Mouse (Mus musculus) lung, postnatal 0 days (tissue): ENCODE results near the gene Epb41l3. TPM values are rescaled to one million over a fixed set of nuclear protein-coding genes. Genes with fewer than 3 reads are reported as not detected.

Experiments used
- ATAC-seq: fragments of 200-750 bp; cut with Nextera tagmentation; 2 replicates; pipeline ENCODE4 v1.8.0; 2017; ENCODE audit warnings: moderate library complexity
- DNase-seq: peaks from one replicate; pipeline ENCODE4 v3.0.0-alpha.2; 2016; ENCODE audit warnings: low spot score
- H3K27ac ChIP-seq: fragments of 300-500 bp; sonication (generic); 2 replicates; pipeline ENCODE4 v1.5.1; 2014; ENCODE audit warnings: antibody characterized with exemption, mild to moderate bottlenecking, low read length, mixed read lengths
- H3K27me3 ChIP-seq: fragments of 300-500 bp; sonication (generic); replicated peaks from 2 replicates; pipeline ENCODE4 v1.6.1; 2014; ENCODE audit warnings: low read length, mixed read lengths; ENCODE audit not compliant: insufficient read depth
- H3K36me3 ChIP-seq: fragments of 300-500 bp; sonication (generic); 2 replicates; pipeline ENCODE4 v1.6.1; 2014; ENCODE audit warnings: low read length, mixed read lengths; ENCODE audit not compliant: insufficient read depth
- H3K4me1 ChIP-seq: fragments of 300-500 bp; sonication (generic); 2 replicates; pipeline ENCODE4 v1.6.1; 2014; ENCODE audit warnings: antibody characterized with exemption, low read depth, low read length, mixed read lengths; ENCODE audit not compliant: insufficient read depth
- H3K4me2 ChIP-seq: fragments of 300-500 bp; sonication (generic); replicated peaks from 2 replicates; pipeline ENCODE4 v1.6.1; 2014; ENCODE audit warnings: low read depth, mild to moderate bottlenecking, low read length, moderate library complexity, mixed read lengths
- H3K4me3 ChIP-seq: fragments of 300-500 bp; sonication (generic); 2 replicates; pipeline ENCODE4 v1.5.1; 2014; ENCODE audit warnings: low read depth, low read length
- H3K9ac ChIP-seq: fragments of 300-500 bp; sonication (generic); replicated peaks from 2 replicates; pipeline ENCODE4 v1.6.1; 2014; ENCODE audit warnings: low read depth, mild to moderate bottlenecking
- H3K9me3 ChIP-seq: fragments of 300-500 bp; sonication (generic); 2 replicates; pipeline ENCODE4 v1.6.1; 2016; ENCODE audit warnings: low read length, mixed read lengths
- CTCF ChIP-seq: IDR thresholded peaks from 2 replicates; pipeline ENCODE4 v1.5.1; 2016; ENCODE audit warnings: antibody characterized with exemption, mild to moderate bottlenecking
- EP300 ChIP-seq: IDR thresholded peaks from 2 replicates; pipeline ENCODE4 v1.6.1; 2016; ENCODE audit warnings: antibody characterized with exemption, mild to moderate bottlenecking, control low read depth
- WGBS: fragments of 180-500 bp; shearing (Covaris S2); extraction: QIAGEN DNeasy Blood & Tissue Kit; methylation state at CpG from one replicate; pipeline ENCODE4 v1.1.7; 2014; 5-methylcytosine and 5-hydroxymethylcytosine counted together
- polyA plus RNA-seq: library from polyadenylated mRNA; unstranded; fragments of >200 nt; fragmentation: Nextera tagmentation; extraction: Ambion mirVana; gene quantifications from 2 replicates; pipeline ENCODE4 v1.2.1, GENCODE M21; 2015

Gene Epb41l3
- polyA plus RNA-seq, 1 experiment from 2014 or later = 10.0 TPM

- DNase-seq (no peak), ATAC-seq (no peak)
- Histone ChIP-seq H3K36me3 (no peaks in the 10 kb centered on the region), H3K4me1 (no peaks in the 10 kb centered on the region), H3K4me2 (no peak overlapping the region), H3K9me3 (no peaks in the 10 kb centered on the region), H3K4me3 (no peak overlapping the region), H3K27me3 (no peaks in the 10 kb centered on the region), H3K9ac (no peak overlapping the region), H3K27ac (no peak overlapping the region)
- no peak for TF ChIP-seq EP300
- 81% methylated on average over 10 of the region's 10 CpGs for WGBS
Observed at GRCm38 (mm10) chr17:69320496-69320895, 245.0 kb downstream of the Epb41l3 start.

DNA sequence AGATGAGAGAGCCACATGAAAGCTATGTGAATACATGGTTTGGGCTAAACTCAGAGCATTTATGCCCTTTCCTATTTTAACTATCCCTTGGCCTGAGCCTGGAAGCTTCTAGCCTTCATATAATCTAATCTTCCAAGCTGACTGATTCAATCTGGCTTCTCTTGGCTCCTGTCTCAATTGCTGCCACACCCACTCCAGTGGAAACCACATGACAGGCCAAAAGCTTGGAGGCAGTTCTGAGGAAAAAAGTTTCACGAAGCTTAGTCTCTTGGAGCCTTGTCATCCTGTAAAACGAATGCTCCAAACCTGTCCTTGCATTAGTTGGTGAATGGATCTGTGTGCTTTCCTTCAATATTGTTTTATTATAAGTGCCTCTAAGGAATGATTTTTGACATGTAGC lies 247.2 kb downstream of the Epb41l3 start:
- Histone ChIP-seq H3K9ac (no peak overlapping the region), H3K9me3 (no peaks in the 10 kb centered on the region), H3K4me2 (no peak overlapping the region), H3K27ac (no peak overlapping the region), H3K27me3 (no peaks in the 10 kb centered on the region), H3K4me3 (no peak overlapping the region), H3K4me1 (no peaks in the 10 kb centered on the region), H3K36me3 (no peaks in the 10 kb centered on the region)
- ATAC-seq (no peak), DNase-seq (no peak)
- 88% methylated on average over 2 of the region's 2 CpGs for WGBS
- TF ChIP-seq CTCF = no peak
- no peak for TF ChIP-seq EP300

Other genes starting within 250 kb of the Epb41l3 start
- 0.11 TPM in 1 of 2 replicates, not detected in the other for gene Tmem200c, start 249.1 kb upstream of the Epb41l3 start, polyA plus RNA-seq